Mouse (Mus musculus) gastrocnemius, postnatal 25 days (tissue): ENCODE data around the gene Zbtb12. TPM values are rescaled to one million over a fixed set of nuclear protein-coding genes. Genes with fewer than 3 reads are reported as not detected.

Experiments used
- microRNA-seq, 2 experiments: library from miRNA; unstranded; fragments of <30 nt; microRNA quantifications; one replicate each; pipeline ENCODE4 v1.2.0; 2021; ENCODE audit warnings: borderline replicate concordance in 2 of 2
- total RNA-seq, 2 experiments: library from RNA; stranded (reverse); gene quantifications; 1 replicate in 1 of 2; 2 replicates in 1 of 2; pipeline ENCODE4 v1.2.3; 2021

Gene Zbtb12
- total RNA-seq, 2 experiments from 2014 or later = 5.0 to 5.2 TPM

Small RNA genes within 50 kb of the gene (microRNA-seq; reads per million reads assigned to microRNA genes)
- 0 reads per million in 2 experiments for gene Mir6970
- 0.74 to 1.3 reads per million in 2 experiments for gene Mir6971
- 0 reads per million in 2 experiments for gene Mir6972

Other genes with a start within 250 kb of the Zbtb12 start
- gene Prrt1, start 249.9 kb upstream of the Zbtb12 start, total RNA-seq = 1 to 10 TPM in 1 of 2 experiments, under 1 TPM in 1; 0.35 to 1.5 TPM
- gene Fkbpl, start 234.7 kb upstream of the Zbtb12 start, total RNA-seq = 1 to 10 TPM; 5.9 to 7.0 TPM
- 1 to 10 TPM; 7.1 to 7.2 TPM for gene Atf6b, start 232.3 kb upstream of the Zbtb12 start, total RNA-seq
- 10 to 100 TPM; 38.3 to 50.5 TPM for gene Tnxb, start 208.9 kb upstream of the Zbtb12 start, total RNA-seq
- gene C4b, start 135.6 kb upstream of the Zbtb12 start, total RNA-seq = 10 to 100 TPM in 1 of 2 experiments, 1 to 10 TPM in 1; 1.1 to 22.1 TPM
- under 1 TPM in 1 of 2 experiments, not detected in 1; 0.16 TPM for gene Cyp21a1, start 74.9 kb upstream of the Zbtb12 start, total RNA-seq
- 1 to 10 TPM; 7.0 to 7.2 TPM for gene Stk19, start 42.5 kb upstream of the Zbtb12 start, total RNA-seq
- 10 to 100 TPM in 1 of 2 experiments, 1 to 10 TPM in 1; 7.6 to 10.5 TPM for gene Dxo, start 42.5 kb upstream of the Zbtb12 start, total RNA-seq
- 10 to 100 TPM; 18.0 to 18.9 TPM for gene Skiv2l, start 29.3 kb upstream of the Zbtb12 start, total RNA-seq
- 1 to 10 TPM; 7.7 to 8.9 TPM for gene Nelfe, start 29.1 kb upstream of the Zbtb12 start, total RNA-seq
- gene Cfb, start 17.0 kb upstream of the Zbtb12 start, total RNA-seq = 1 to 10 TPM in 1 of 2 experiments, under 1 TPM in 1; 0.95 to 8.2 TPM
- gene Gm20547, start 2.6 kb downstream of the Zbtb12 start, total RNA-seq = not detected
- gene C2, start 18.8 kb downstream of the Zbtb12 start, total RNA-seq = 1 to 10 TPM; 2.6 to 2.9 TPM
- 10 to 100 TPM; 25.5 to 26.4 TPM for gene Ehmt2, start 19.0 kb downstream of the Zbtb12 start, total RNA-seq
- gene Slc44a4, start 35.0 kb downstream of the Zbtb12 start, total RNA-seq = not detected
- 1 to 10 TPM; 8.5 to 9.3 TPM for gene Neu1, start 51.8 kb downstream of the Zbtb12 start, total RNA-seq
- gene Hspa1b, start 79.8 kb downstream of the Zbtb12 start, total RNA-seq = 1 to 10 TPM; 4.4 to 6.7 TPM
- gene Gm20481, start 90.4 kb downstream of the Zbtb12 start, total RNA-seq = not detected
- gene Hspa1a, start 92.7 kb downstream of the Zbtb12 start, total RNA-seq = 1 to 10 TPM; 5.9 to 8.1 TPM
- 10 to 100 TPM; 21.5 to 31.8 TPM for gene Hspa1l, start 93.2 kb downstream of the Zbtb12 start, total RNA-seq
- gene Lsm2, start 102.4 kb downstream of the Zbtb12 start, total RNA-seq = 10 to 100 TPM; 15.0 to 15.4 TPM
- gene Vars, start 121.5 kb downstream of the Zbtb12 start, total RNA-seq = 10 to 100 TPM; 29.4 to 31.2 TPM
- gene Vwa7, start 137.1 kb downstream of the Zbtb12 start, total RNA-seq = 1 to 10 TPM; 9.0 to 9.6 TPM
- under 1 TPM in 1 of 2 experiments, not detected in 1; 0.31 TPM for gene Sapcd1, start 148.5 kb downstream of the Zbtb12 start, total RNA-seq
- gene Msh5, start 167.3 kb downstream of the Zbtb12 start, total RNA-seq = under 1 TPM; 0.67 to 0.72 TPM
- gene Clic1, start 170.5 kb downstream of the Zbtb12 start, total RNA-seq = 10 to 100 TPM; 12.4 to 18.6 TPM
- gene Ddah2, start 179.6 kb downstream of the Zbtb12 start, total RNA-seq = 10 to 100 TPM; 11.1 to 13.3 TPM
- gene Ly6g6c, start 185.9 kb downstream of the Zbtb12 start, total RNA-seq = not detected
- gene Mpig6b, start 186.7 kb downstream of the Zbtb12 start, total RNA-seq = not detected
- gene Ly6g6e, start 197.4 kb downstream of the Zbtb12 start, total RNA-seq = not detected
- gene Ly6g6d, start 198.6 kb downstream of the Zbtb12 start, total RNA-seq = under 1 TPM; 0.51 to 0.72 TPM
- not detected for gene Ly6g6f, start 206.1 kb downstream of the Zbtb12 start, total RNA-seq
- 10 to 100 TPM; 61.9 to 62.4 TPM for gene Abhd16a, start 209.8 kb downstream of the Zbtb12 start, total RNA-seq
- not detected for gene Ly6g5c, start 228.8 kb downstream of the Zbtb12 start, total RNA-seq
- not detected for gene Ly6g5b, start 235.9 kb downstream of the Zbtb12 start, total RNA-seq
- gene Gpank1, start 242.0 kb downstream of the Zbtb12 start, total RNA-seq = 1 to 10 TPM; 7.1 to 8.4 TPM
- 100 to 1,000 TPM; 149 to 158 TPM for gene Csnk2b, start 242.6 kb downstream of the Zbtb12 start, total RNA-seq
- 10 to 100 TPM; 19.5 to 22.6 TPM for gene D17H6S53E, start 246.9 kb downstream of the Zbtb12 start, total RNA-seq